ENCODE assay signal across 8 mouse cellular contexts in the genomic region with DNA sequence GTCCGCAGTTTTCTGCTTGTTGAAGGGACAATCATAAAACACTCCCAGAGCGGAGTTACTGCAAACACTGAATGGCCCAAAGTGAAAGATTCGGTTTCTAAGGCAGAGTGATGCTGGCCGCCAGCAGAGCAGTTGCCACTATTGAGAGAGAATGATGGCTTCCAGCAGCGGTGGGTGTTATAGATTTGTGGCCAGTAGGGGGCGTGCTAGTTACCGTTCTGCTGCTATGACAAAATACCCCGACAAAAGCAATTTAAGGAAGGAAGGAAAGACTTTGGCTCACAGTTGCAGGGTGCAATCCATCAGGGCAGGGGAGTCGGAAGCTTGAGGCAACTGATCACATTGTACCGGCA.
DNase-seq lines count a peak whose midpoint lies in the region; ATAC-seq and TF ChIP-seq lines count a peak whose summit lies in the region.

No protein-coding gene starts in this region.

- no peak for TF ChIP-seq POLR2A in embryonic fibroblast, embryonic 13.5 days (IDR thresholded peaks at IDR 0.05; ENCODE audit: low read depth, low read length)

- H3K9ac ChIP-seq in liver, embryonic 11.5 days (ENCODE audit: low read depth, low read length) = peak overlapping the region; percentile 25

- H3K27me3 ChIP-seq in liver, embryonic 11.5 days (replicated peaks; ENCODE audit: control insufficient read depth, insufficient read depth, low read length) = peaks cover 2% of the 10 kb centered on the region

- no peak overlapping the region for H3K4me3 ChIP-seq in embryonic fibroblast, embryonic 13.5 days (ENCODE audit: insufficient read depth, low read length)
- H3K4me3 ChIP-seq in liver, embryonic 11.5 days (ENCODE audit: low read depth, low read length) = peak overlapping the region; percentile 25; the same call in 1 of the 2 replicates

- 27% methylated on average over 10 of the region's 10 CpGs for WGBS in liver, embryonic 11.5 days

- H3K4me1 ChIP-seq in embryonic fibroblast, embryonic 13.5 days (ENCODE audit: control insufficient read depth, insufficient read depth, low read length) = no peaks in the 10 kb centered on the region; the same call in 1 of the 2 replicates
- peaks cover 5% of the 10 kb centered on the region for H3K4me1 ChIP-seq in liver, embryonic 11.5 days (replicated peaks; ENCODE audit: control insufficient read depth, insufficient read depth, low read length)

- H3K4me2 ChIP-seq in liver, embryonic 11.5 days = peak overlapping the region; percentile 61

- H3K27ac ChIP-seq in embryonic fibroblast, embryonic 13.5 days (ENCODE audit: insufficient read depth, low read length) = peak overlapping the region; percentile 39
- H3K27ac ChIP-seq in liver, embryonic 11.5 days (ENCODE audit: low read depth, low read length) = peak overlapping the region; percentile 59; the same call in 1 of the 2 replicates

- H3K9me3 ChIP-seq in liver, embryonic 11.5 days (ENCODE audit: control insufficient read depth, low read length) = no peaks in the 10 kb centered on the region

- peak; percentile 18 for DNase-seq in gastrocnemius, postnatal 10 days
- DNase-seq in gastrocnemius, postnatal 14 days = no peak
- peak; percentile 30 for DNase-seq in MEL-GATA-1-ER (ENCODE audit: extremely low read depth, low read depth)
- DNase-seq in induced T-regulatory cell, adult 2 months (ENCODE audit: low read depth) = peak; percentile 89
- DNase-seq in liver, embryonic 11.5 days (ENCODE audit: low spot score) = peak; percentile 49
- peak; percentile 44 for DNase-seq in neural tube, embryonic 10.5 days (ENCODE audit: extremely low spot score, low spot score)
- no peak for DNase-seq in urinary bladder, adult 2 months (ENCODE audit: low spot score)

- intact Hi-C loops in gastrocnemius, postnatal 14 days (cut with DNase I; ENCODE audit: low total_unique reads) = no loop called here

- no peak for TF ChIP-seq CTCF in embryonic fibroblast, embryonic 13.5 days (IDR thresholded peaks at IDR 0.05; ENCODE audit: borderline replicate concordance, insufficient read depth, low read length)

- H3K36me3 ChIP-seq in liver, embryonic 11.5 days (ENCODE audit: control insufficient read depth, insufficient read depth, low read length) = no peaks in the 10 kb centered on the region

- ATAC-seq in liver, embryonic 11.5 days (replicated peaks; ENCODE audit: low FRiP score) = no peak

Comparison
In these comparisons a context has a peak if more than half of its experiments do, and no peak if none do; other contexts are left out.
1. DNase-seq: peak in gastrocnemius, postnatal 10 days (single experiment), MEL-GATA-1-ER (single experiment), induced T-regulatory cell, adult 2 months (single experiment), liver, embryonic 11.5 days (single experiment) and neural tube, embryonic 10.5 days (single experiment); none in gastrocnemius, postnatal 14 days (single experiment) and urinary bladder, adult 2 months (single experiment).